In genomic region chr10:108868136-108868535, GRCm38 (mm10) we compare ENCODE assay signal across 16 mouse cellular contexts.
DNase-seq lines count a peak whose midpoint lies in the region; ATAC-seq lines count a peak whose summit lies in the region.
"Had no signal": no experiment of that assay in that cellular context is flagged by ENCODE, and none has a peak within 500 bp of the region (broad histone marks: within the 10 kb centered on the region; RNA-seq: fewer than 3 reads in every experiment).

No protein-coding gene starts in this region.

- ATAC-seq in cerebellum, adult (ENCODE audit: insufficient number of reproducible peaks, low FRiP score, low TSS enrichment): peak; percentile 89
- no peak for ATAC-seq in forebrain, embryonic 15.5 days (replicated peaks)
- no peak for ATAC-seq in erythroblast, adult 5-6 weeks (replicated peaks; ENCODE audit: low FRiP score, poor library complexity, severe bottlenecking)

- no peak for DNase-seq in cerebellum, postnatal 4 days (ENCODE audit: low spot score in 2 of 2)
- DNase-seq in heart, adult 8-10 months (ENCODE audit: low spot score): peak; percentile 13
- no peak for DNase-seq in heart, postnatal 25 days (ENCODE audit: low spot score)
- DNase-seq in cerebellum, adult 9-11 months: peak; percentile 84
- peak; percentile 8 for DNase-seq in large intestine, adult 2 months (ENCODE audit: low read depth, low spot score)
- DNase-seq: kidney, adult 8-10 months; kidney, postnatal 25 days; lung, postnatal 14 days; thymus, postnatal 4 days had no signal

- H3K27me3 ChIP-seq in forebrain, embryonic 15.5 days: no peaks in the 10 kb centered on the region
- H3K27me3 ChIP-seq: embryonic facial prominence, embryonic 13.5 days; limb, embryonic 15.5 days; megakaryocyte, embryonic 14.5 days; neural tube, embryonic 12.5 days had no signal

- H3K27ac ChIP-seq in forebrain, embryonic 15.5 days (replicated peaks): no peak overlapping the region
- H3K27ac ChIP-seq: embryonic facial prominence, embryonic 13.5 days; limb, embryonic 15.5 days; neural tube, embryonic 12.5 days had no signal

- no peak overlapping the region for H3K4me3 ChIP-seq in forebrain, embryonic 15.5 days
- H3K4me3 ChIP-seq: embryonic facial prominence, embryonic 13.5 days; limb, embryonic 15.5 days; megakaryocyte, embryonic 14.5 days; neural tube, embryonic 12.5 days had no signal

- H3K4me1 ChIP-seq in forebrain, embryonic 15.5 days: peaks cover 5% of the 10 kb centered on the region
- H3K4me1 ChIP-seq: embryonic facial prominence, embryonic 13.5 days; limb, embryonic 15.5 days; megakaryocyte, embryonic 14.5 days; neural tube, embryonic 12.5 days had no signal

- no peaks in the 10 kb centered on the region for H3K9me3 ChIP-seq in forebrain, embryonic 15.5 days
- H3K9me3 ChIP-seq: embryonic facial prominence, embryonic 13.5 days; limb, embryonic 15.5 days; neural tube, embryonic 12.5 days had no signal

- H3K36me3 ChIP-seq in forebrain, embryonic 15.5 days: no peaks in the 10 kb centered on the region
- H3K36me3 ChIP-seq: embryonic facial prominence, embryonic 13.5 days; limb, embryonic 15.5 days; neural tube, embryonic 12.5 days had no signal

- intact Hi-C loops in heart, postnatal 25 days (cut with DNase I): no loop called here

- no peak overlapping the region for H3K9ac ChIP-seq in forebrain, embryonic 15.5 days (replicated peaks)
- H3K9ac ChIP-seq: embryonic facial prominence, embryonic 13.5 days; limb, embryonic 15.5 days; neural tube, embryonic 12.5 days had no signal

- no peak overlapping the region for H3K4me2 ChIP-seq in forebrain, embryonic 15.5 days (replicated peaks)
- H3K4me2 ChIP-seq: embryonic facial prominence, embryonic 13.5 days; limb, embryonic 15.5 days; neural tube, embryonic 12.5 days had no signal

- 36% methylated on average over 4 of the region's 4 CpGs for WGBS in large intestine, adult 2 months
- WGBS in forebrain, embryonic 15.5 days: 85% methylated on average over 4 of the region's 4 CpGs

Comparison
In these comparisons a context has a peak if more than half of its experiments do, and no peak if none do; other contexts are left out.
1. DNase-seq: peak in heart, adult 8-10 months (single experiment), cerebellum, adult 9-11 months (single experiment) and large intestine, adult 2 months (single experiment); none in cerebellum, postnatal 4 days (0 of 2) and heart, postnatal 25 days (single experiment).